Comparison of ENCODE assay signal across 26 mouse cellular contexts in genomic region chr17:45003311-45003710, GRCm38 (mm10).
DNase-seq lines count a peak whose midpoint lies in the region; ATAC-seq and TF ChIP-seq lines count a peak whose summit lies in the region.
"Had no signal": no experiment of that assay in that cellular context is flagged by ENCODE, and none has a peak within 500 bp of the region (broad histone marks: within the 10 kb centered on the region; RNA-seq: fewer than 3 reads in every experiment).

No protein-coding gene starts in this region.

- no peak for ATAC-seq in kidney, embryonic 16.5 days (ENCODE audit: low FRiP score, low TSS enrichment)
- ATAC-seq: activated CD4-positive, CD25-positive, alpha-beta regulatory T cell, adult 4 months; CD4-positive, CD25-positive, alpha-beta regulatory T cell, adult 4 months; forebrain, embryonic 14.5 days; forebrain, postnatal 0 days; hindbrain, embryonic 16.5 days had no signal

- peaks cover 3% of the 10 kb centered on the region; the same call in 1 of the 2 replicates for H3K4me1 ChIP-seq in kidney, adult 2 months (ENCODE audit: control insufficient read depth, insufficient read depth, low read length)
- no peaks in the 10 kb centered on the region for H3K4me1 ChIP-seq in kidney, embryonic 16.5 days (ENCODE audit: insufficient read depth, low read length)
- H3K4me1 ChIP-seq: hindbrain, embryonic 10.5 days; hindbrain, embryonic 13.5 days had no signal

- peak; percentile 57 for DNase-seq in kidney, adult 2 months
- no peak for DNase-seq in kidney, postnatal 4 days
- peak; percentile 11 for DNase-seq in kidney, postnatal 10 days
- DNase-seq in kidney, postnatal 36 days: peak; percentile 25 to 27
- no peak for DNase-seq in heart, postnatal 25 days (ENCODE audit: low spot score)
- DNase-seq: adrenal gland, adult 8-10 months; adrenal gland, postnatal 25 days; cerebellum, adult 11-12 months; cerebellum, adult 8-10 months; cerebellum, postnatal 10 days; cerebellum, postnatal 36 days; embryo, embryonic 11 days; forebrain, postnatal 0 days; gastrocnemius, adult 2 months; gastrocnemius, postnatal 14 days; heart, adult 11 months; heart, postnatal 36 days had no signal

- no peak overlapping the region for H3K9ac ChIP-seq in kidney, embryonic 16.5 days (replicated peaks; ENCODE audit: low read length)
- H3K9ac ChIP-seq: embryonic facial prominence, embryonic 15.5 days; forebrain, postnatal 0 days; hindbrain, embryonic 13.5 days had no signal

- 67% methylated on average over 4 of the region's 4 CpGs for WGBS in kidney, adult 2 months
- 92% methylated on average over 4 of the region's 4 CpGs for WGBS in kidney, embryonic 16.5 days

- intact Hi-C loops in heart, postnatal 25 days (cut with DNase I): no loop called here

- H3K27me3 ChIP-seq in kidney, adult 2 months (replicated peaks; ENCODE audit: control insufficient read depth, insufficient read depth, low read length): no peaks in the 10 kb centered on the region
- no peaks in the 10 kb centered on the region for H3K27me3 ChIP-seq in kidney, embryonic 16.5 days (ENCODE audit: insufficient read depth, low read length)
- H3K27me3 ChIP-seq: embryonic facial prominence, embryonic 15.5 days; hindbrain, embryonic 13.5 days had no signal

- TF ChIP-seq CTCF in kidney, adult 2 months (conservative IDR thresholded peaks at IDR 0.05; ENCODE audit: insufficient read depth, insufficient read length, low read depth, low read length): no peak

- no peaks in the 10 kb centered on the region for H3K36me3 ChIP-seq in kidney, adult 2 months (ENCODE audit: control insufficient read depth, insufficient read depth, low read length)
- no peaks in the 10 kb centered on the region for H3K36me3 ChIP-seq in kidney, embryonic 16.5 days (ENCODE audit: insufficient read depth, low read length)
- H3K36me3 ChIP-seq: embryonic facial prominence, embryonic 15.5 days; hindbrain, embryonic 10.5 days; hindbrain, embryonic 13.5 days had no signal

- H3K4me2 ChIP-seq in kidney, embryonic 16.5 days (replicated peaks; ENCODE audit: low read depth, low read length): no peak overlapping the region
- H3K4me2 ChIP-seq: embryonic facial prominence, embryonic 15.5 days; heart, embryonic 11.5 days; hindbrain, embryonic 13.5 days had no signal

- TF ChIP-seq POLR2A in kidney, adult 2 months (IDR thresholded peaks at IDR 0.05; ENCODE audit: low read depth, low read length): no peak

- H3K9me3 ChIP-seq in kidney, embryonic 16.5 days (ENCODE audit: low read length): no peaks in the 10 kb centered on the region
- H3K9me3 ChIP-seq: embryonic facial prominence, embryonic 15.5 days; hindbrain, embryonic 10.5 days; hindbrain, embryonic 13.5 days had no signal

- no peak overlapping the region for H3K27ac ChIP-seq in kidney, adult 2 months (ENCODE audit: insufficient read depth, low read depth, low read length)
- H3K27ac ChIP-seq in kidney, embryonic 16.5 days (ENCODE audit: low read length): no peak overlapping the region
- H3K27ac ChIP-seq: embryonic facial prominence, embryonic 15.5 days; gastrocnemius, adult 2 months; hindbrain, embryonic 10.5 days; hindbrain, embryonic 13.5 days had no signal

- no peak overlapping the region for H3K4me3 ChIP-seq in kidney, adult 2 months (ENCODE audit: insufficient read depth, low read depth, low read length)
- H3K4me3 ChIP-seq in kidney, embryonic 16.5 days (ENCODE audit: low read length): no peak overlapping the region
- H3K4me3 ChIP-seq: embryonic facial prominence, embryonic 15.5 days; gastrocnemius, adult 2 months; hindbrain, embryonic 10.5 days; hindbrain, embryonic 13.5 days had no signal

Comparison
In these comparisons a context has a peak if more than half of its experiments do, and no peak if none do; other contexts are left out.
1. DNase-seq: peak in kidney, adult 2 months (single experiment), kidney, postnatal 10 days (single experiment) and kidney, postnatal 36 days (2 of 2); none in kidney, postnatal 4 days (0 of 2) and heart, postnatal 25 days (single experiment).